Mouse (Mus musculus) cortical plate, adult 2 months (tissue): ENCODE measurements around the gene Ugp2.

ENCODE experiments used
- CTCF ChIP-seq: fragments of 200-500 bp; IDR thresholded peaks from 2 replicates; pipeline ENCODE4 v1.5.1; 2011; ENCODE audit warnings: mild to moderate bottlenecking, control low read depth, low read length; ENCODE audit not compliant: insufficient read depth; ENCODE audit errors: extremely low read depth
- POLR2A ChIP-seq: fragments of 200-500 bp; IDR thresholded peaks from 2 replicates; pipeline ENCODE4 v1.6.1; 2011; ENCODE audit warnings: mild to moderate bottlenecking, low read length, control low read depth; ENCODE audit not compliant: insufficient read depth; ENCODE audit errors: extremely low read depth

DNA sequence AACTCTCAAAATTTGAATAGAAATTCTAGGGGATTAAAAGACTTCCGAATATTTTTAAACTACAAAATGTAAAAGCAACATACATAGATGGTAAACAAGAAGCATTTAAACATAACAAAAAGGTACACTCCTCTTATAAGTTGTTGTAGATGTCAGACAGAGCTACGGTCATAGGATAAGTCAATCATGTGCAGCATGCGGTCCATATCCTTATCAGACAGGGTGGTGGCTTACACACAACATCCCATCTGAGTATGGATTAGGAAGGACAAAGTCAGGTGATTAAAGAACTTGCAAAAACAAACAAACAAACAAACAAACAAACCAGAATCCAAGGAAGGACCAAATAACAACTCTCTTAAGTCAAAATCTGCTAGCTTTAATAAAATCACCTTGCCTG is 25.0 kb downstream of the Ugp2 start:
- TF ChIP-seq CTCF (no peak), POLR2A (no peak)
